Mouse (Mus musculus) myocyte (in vitro differentiated cells): Measurements from ENCODE around the gene Angpt4. TPM values are rescaled to one million over a fixed set of nuclear protein-coding genes. Genes with fewer than 3 reads are reported as not detected.

ENCODE experiments used
- H3K27me3 ChIP-seq: one replicate; pipeline ENCODE4 v1.6.1; 2011; ENCODE audit not compliant: control insufficient read depth, insufficient read depth, insufficient read length
- H3K36me3 ChIP-seq: one replicate; pipeline ENCODE4 v1.6.1; 2011; ENCODE audit not compliant: control insufficient read depth, insufficient read depth
- H3K4me2 ChIP-seq: one replicate; pipeline ENCODE4 v1.6.1; 2011; ENCODE audit warnings: low read depth, control low read depth
- H3K4me3 ChIP-seq: one replicate; pipeline ENCODE4 v1.5.1; 2011; ENCODE audit warnings: mild to moderate bottlenecking, control low read depth, moderate library complexity
- H3K79me2 ChIP-seq: one replicate; pipeline ENCODE4 v1.6.1; 2011; ENCODE audit not compliant: control insufficient read depth, insufficient read depth
- H3ac ChIP-seq: one replicate; pipeline ENCODE4 v1.6.1; 2011; ENCODE audit not compliant: control insufficient read depth, insufficient read length
- CEBPB ChIP-seq: IDR thresholded peaks from 2 replicates; pipeline ENCODE4 v1.6.1; 2011; ENCODE audit warnings: mild to moderate bottlenecking, moderate library complexity; ENCODE audit not compliant: poor library complexity, insufficient read depth, severe bottlenecking
- E2F4 ChIP-seq: IDR thresholded peaks from one replicate; pipeline ENCODE4 v1.6.1; 2011; ENCODE audit warnings: mild to moderate bottlenecking, control low read depth, moderate library complexity; ENCODE audit not compliant: insufficient read depth
- MAX ChIP-seq: IDR thresholded peaks from one replicate; pipeline ENCODE4 v1.6.1; 2011; ENCODE audit warnings: low read depth, mild to moderate bottlenecking, control low read depth
- MYOD1 ChIP-seq, 3 experiments: IDR thresholded peaks; one replicate each; pipeline ENCODE4 v1.6.1; 2011; ENCODE audit warnings: control low read depth in 2 of 3, low read depth in 2 of 3, mild to moderate bottlenecking in 2 of 3, moderate library complexity in 1 of 3; ENCODE audit not compliant: insufficient read length in 2 of 3, control insufficient read depth in 1 of 3
- MYOG ChIP-seq, 3 experiments: IDR thresholded peaks; one replicate each; pipeline ENCODE4 v1.6.1; 2011; ENCODE audit warnings: control low read depth in 2 of 3, low read depth in 2 of 3, mild to moderate bottlenecking in 2 of 3; ENCODE audit not compliant: insufficient read length in 2 of 3, control insufficient read depth in 1 of 3, insufficient read depth in 1 of 3
- POLR2A ChIP-seq: IDR thresholded peaks from one replicate; pipeline ENCODE4 v1.6.1; 2011; ENCODE audit warnings: low read depth, mild to moderate bottlenecking, control low read depth, moderate library complexity; ENCODE audit not compliant: insufficient read length
- POLR2AphosphoS2 ChIP-seq: IDR thresholded peaks from one replicate; pipeline ENCODE4 v1.6.1; 2011; ENCODE audit warnings: low read depth, control low read depth; ENCODE audit not compliant: insufficient read length
- REST ChIP-seq: IDR thresholded peaks from one replicate; pipeline ENCODE4 v1.6.1; 2011; ENCODE audit warnings: mild to moderate bottlenecking, control low read depth, moderate library complexity; ENCODE audit not compliant: insufficient read depth, insufficient read length
- SRF ChIP-seq: IDR thresholded peaks from one replicate; pipeline ENCODE4 v1.6.1; 2011; ENCODE audit warnings: low read depth; ENCODE audit not compliant: control insufficient read depth, insufficient read length
- TCF12 ChIP-seq: IDR thresholded peaks from one replicate; pipeline ENCODE4 v1.6.1; 2011; ENCODE audit warnings: mild to moderate bottlenecking, control low read depth; ENCODE audit not compliant: poor library complexity, insufficient read depth, severe bottlenecking
- TCF3 ChIP-seq: IDR thresholded peaks from one replicate; pipeline ENCODE4 v1.6.1; 2011; ENCODE audit warnings: low read depth, control low read depth; ENCODE audit not compliant: insufficient read length
- USF1 ChIP-seq: IDR thresholded peaks from one replicate; pipeline ENCODE4 v1.6.1; 2011; ENCODE audit warnings: low read depth, mild to moderate bottlenecking, control low read depth, moderate library complexity
- polyA plus RNA-seq: library from polyadenylated mRNA; unstranded; fragments of >200 nt; fragmentation: generic; extraction: Trizol; gene quantifications from one replicate; pipeline ENCODE4 v1.2.1, GENCODE M21; 2012; ENCODE audit warnings: missing spikeins

Gene Angpt4
- polyA plus RNA-seq, 1 experiment = 0.19 TPM

DNA sequence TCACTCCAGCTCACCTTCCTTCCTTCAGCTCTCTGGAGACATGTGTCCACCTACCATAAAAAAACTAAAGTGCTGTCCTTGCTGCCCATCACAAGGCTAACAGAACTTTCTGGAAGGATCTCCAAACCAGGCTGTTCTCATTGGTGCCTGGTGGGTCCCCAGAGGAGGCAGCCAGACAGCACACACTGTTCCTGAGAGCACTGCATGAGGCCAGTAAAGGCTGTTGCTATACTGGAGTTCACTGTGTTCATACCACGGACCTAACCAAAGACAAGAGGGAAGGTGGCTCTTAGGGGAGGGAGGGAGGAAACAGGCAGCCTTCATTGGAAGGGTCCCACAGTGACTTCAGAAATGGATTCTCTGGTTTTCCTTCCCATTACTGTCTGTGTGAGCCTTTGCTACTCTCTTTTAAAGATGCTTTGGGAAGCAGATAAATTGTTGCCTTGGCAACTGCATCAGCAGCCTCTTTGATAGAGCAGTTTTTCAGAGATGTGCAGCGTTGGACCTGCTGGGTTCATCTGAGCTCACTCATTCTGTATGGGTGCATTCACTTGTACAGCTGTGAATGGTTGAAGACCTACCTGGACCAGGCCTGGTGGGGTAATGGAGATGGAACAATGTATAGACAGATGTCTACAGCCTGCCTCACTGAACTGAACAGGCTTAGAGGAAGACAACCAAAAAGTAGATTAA is 38.2 kb downstream of the Angpt4 start:
- Histone ChIP-seq H3K4me3 (no peak overlapping the region), H3K79me2 (no peaks in the 10 kb centered on the region), H3K36me3 (no peaks in the 10 kb centered on the region), H3ac (no peak overlapping the region), H3K27me3 (no peaks in the 10 kb centered on the region), H3K4me2 (no peak overlapping the region)
- TF ChIP-seq MYOG (IDR thresholded peaks at IDR 0.05; ENCODE audit: control insufficient read depth in 1 of 3, insufficient read depth in 1 of 3, insufficient read length in 2 of 3, low read depth in 2 of 3) = no peak
- no peak for TF ChIP-seq MYOD1 (IDR thresholded peaks at IDR 0.05; ENCODE audit: control insufficient read depth in 1 of 3, insufficient read length in 2 of 3, low read depth in 2 of 3)
- TF ChIP-seq REST = no peak
- TF ChIP-seq CEBPB = no peak
- TF ChIP-seq POLR2A = no peak
- TF ChIP-seq TCF12 = no peak
- TF ChIP-seq MAX = no peak
- no peak for TF ChIP-seq SRF
- TF ChIP-seq TCF3 = no peak
- TF ChIP-seq POLR2AphosphoS2 = no peak
- TF ChIP-seq E2F4 = no peak
- no peak for TF ChIP-seq USF1

- no peaks in the 10 kb centered on the region for H3K79me2 ChIP-seq
- no peaks in the 10 kb centered on the region for H3K27me3 ChIP-seq
- H3K4me2 ChIP-seq = no peak overlapping the region
- no peaks in the 10 kb centered on the region for H3K36me3 ChIP-seq
- H3K4me3 ChIP-seq = no peak overlapping the region
- H3ac ChIP-seq = no peak overlapping the region
- TF ChIP-seq CEBPB (no peak), TCF12 (no peak), MYOG (IDR thresholded peaks at IDR 0.05; ENCODE audit: control insufficient read depth in 1 of 3, insufficient read depth in 1 of 3, insufficient read length in 2 of 3, low read depth in 2 of 3) (no peak), REST (no peak), POLR2AphosphoS2 (no peak), TCF3 (no peak), MAX (no peak), POLR2A (no peak), E2F4 (no peak), MYOD1 (IDR thresholded peaks at IDR 0.05; ENCODE audit: control insufficient read depth in 1 of 3, insufficient read length in 2 of 3, low read depth in 2 of 3) (no peak), USF1 (no peak), SRF (no peak)
Measured at GRCm38 (mm10) chr2:151953665-151954064, 42.7 kb downstream of the Angpt4 start.

DNA sequence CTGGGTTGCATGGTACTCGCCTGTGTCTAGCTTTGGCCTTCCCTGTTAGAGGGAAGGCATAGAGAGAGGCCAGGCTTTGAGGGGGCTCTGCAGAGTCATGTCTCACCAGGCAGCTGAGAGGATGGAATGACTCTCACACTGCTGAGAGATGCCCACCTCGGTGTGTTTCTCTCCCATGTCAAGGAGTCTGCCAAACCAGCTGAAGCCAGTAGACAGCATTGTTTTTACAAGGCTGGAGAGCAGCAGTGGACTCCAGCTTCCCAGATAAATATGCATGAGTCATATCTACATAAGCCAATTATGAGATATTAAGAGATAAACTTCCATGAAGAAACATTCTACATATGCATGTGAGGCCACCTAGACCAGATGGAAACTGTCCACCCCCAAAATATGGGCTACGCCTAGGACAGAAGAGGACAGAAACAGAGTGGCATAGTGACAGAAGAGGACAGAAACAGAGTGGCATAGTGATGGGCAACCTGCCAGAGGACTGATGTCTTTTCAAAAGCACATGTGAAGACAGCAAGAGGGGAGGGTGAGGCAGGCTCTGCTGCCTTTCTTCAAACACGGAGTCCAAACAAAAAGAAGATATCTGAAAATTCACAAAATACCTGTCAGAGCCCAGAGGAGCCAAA is 45.6 kb downstream of the Angpt4 start:
- H3K79me2 ChIP-seq = no peaks in the 10 kb centered on the region
- H3K4me2 ChIP-seq = no peak overlapping the region
- TF ChIP-seq MYOD1 (IDR thresholded peaks at IDR 0.05; ENCODE audit: control insufficient read depth in 1 of 3, insufficient read length in 2 of 3, low read depth in 2 of 3) (no peak), TCF12 (no peak), POLR2A (no peak), E2F4 (no peak), MAX (no peak), SRF (no peak), CEBPB (no peak), POLR2AphosphoS2 (no peak), REST (no peak), USF1 (no peak), MYOG (IDR thresholded peaks at IDR 0.05; ENCODE audit: control insufficient read depth in 1 of 3, insufficient read depth in 1 of 3, insufficient read length in 2 of 3, low read depth in 2 of 3) (no peak), TCF3 (no peak)
- no peaks in the 10 kb centered on the region for H3K36me3 ChIP-seq
- no peak overlapping the region for H3ac ChIP-seq
- H3K27me3 ChIP-seq = no peaks in the 10 kb centered on the region
- H3K4me3 ChIP-seq = no peak overlapping the region

DNA sequence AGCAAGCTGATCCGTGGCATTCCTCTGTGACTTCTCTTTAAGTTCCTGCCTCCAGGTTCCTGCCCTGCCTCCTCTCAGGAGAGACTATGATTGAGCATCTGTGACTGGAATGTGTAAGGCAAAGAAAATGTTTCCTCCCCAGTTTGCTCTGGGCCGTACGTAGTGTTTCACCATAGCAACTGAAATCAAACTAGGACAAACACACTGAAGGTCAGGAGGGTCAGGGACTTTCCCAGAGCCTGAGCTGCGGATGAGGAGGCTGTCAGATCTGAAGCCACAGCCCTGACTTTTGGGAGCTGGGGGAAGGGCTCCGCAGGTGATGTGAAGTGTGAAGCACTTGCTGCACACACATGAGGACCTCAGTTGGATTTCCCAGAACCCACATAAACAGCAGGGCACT is 48.3 kb downstream of the Angpt4 start:
- Histone ChIP-seq H3K4me3 (no peak overlapping the region), H3K79me2 (no peaks in the 10 kb centered on the region), H3K4me2 (no peak overlapping the region), H3K27me3 (no peaks in the 10 kb centered on the region), H3ac (no peak overlapping the region), H3K36me3 (no peaks in the 10 kb centered on the region)
- TF ChIP-seq MYOG (IDR thresholded peaks at IDR 0.05; ENCODE audit: control insufficient read depth in 1 of 3, insufficient read depth in 1 of 3, insufficient read length in 2 of 3, low read depth in 2 of 3) = no peak
- TF ChIP-seq E2F4 = no peak
- TF ChIP-seq TCF12 = no peak
- no peak for TF ChIP-seq TCF3
- no peak for TF ChIP-seq MYOD1 (IDR thresholded peaks at IDR 0.05; ENCODE audit: control insufficient read depth in 1 of 3, insufficient read length in 2 of 3, low read depth in 2 of 3)
